Mouse (Mus musculus) limb, embryonic 14.5 days (tissue): ENCODE results near the gene Prpf40b. TPM values are rescaled to one million over a fixed set of nuclear protein-coding genes. Genes with fewer than 3 reads are reported as not detected.

Experiments used
- ATAC-seq: fragments of 200-750 bp; cut with Nextera tagmentation; 2 replicates; pipeline ENCODE4 v1.8.0; 2017; ENCODE audit warnings: low read depth, moderate number of reproducible peaks, moderate TSS enrichment; ENCODE audit not compliant: low FRiP score
- DNase-seq: peaks from one replicate; pipeline ENCODE4 v3.0.0-alpha.2; 2015; ENCODE audit warnings: low spot score
- H3K27ac ChIP-seq: fragments of 300-500 bp; sonication (generic); replicated peaks from 2 replicates; pipeline ENCODE4 v1.5.1; 2014; ENCODE audit warnings: low read depth, mild to moderate bottlenecking, low read length, moderate library complexity, mixed read lengths
- H3K27me3 ChIP-seq: fragments of 300-500 bp; sonication (generic); 2 replicates; pipeline ENCODE4 v1.6.1; 2014; ENCODE audit warnings: low read length, mixed read lengths; ENCODE audit not compliant: control insufficient read depth, insufficient read depth
- H3K36me3 ChIP-seq: fragments of 300-500 bp; sonication (generic); 2 replicates; pipeline ENCODE4 v1.6.1; 2014; ENCODE audit warnings: mild to moderate bottlenecking, low read length, moderate library complexity, mixed read lengths; ENCODE audit not compliant: control insufficient read depth, insufficient read depth
- H3K4me1 ChIP-seq: fragments of 300-500 bp; sonication (generic); 2 replicates; pipeline ENCODE4 v1.6.1; 2014; ENCODE audit warnings: antibody characterized with exemption, low read length, mixed read lengths; ENCODE audit not compliant: control insufficient read depth, insufficient read depth
- H3K4me2 ChIP-seq: fragments of 300-500 bp; sonication (generic); replicated peaks from 2 replicates; pipeline ENCODE4 v1.6.1; 2014; ENCODE audit warnings: low read depth, mild to moderate bottlenecking, low read length, moderate library complexity; ENCODE audit not compliant: severe bottlenecking
- H3K4me3 ChIP-seq: fragments of 300-500 bp; sonication (generic); replicated peaks from 2 replicates; pipeline ENCODE4 v1.5.1; 2014; ENCODE audit warnings: low read length
- H3K9ac ChIP-seq: fragments of 300-500 bp; sonication (generic); 2 replicates; pipeline ENCODE4 v1.6.1; 2014; ENCODE audit warnings: mild to moderate bottlenecking, low read depth, low read length, moderate library complexity; ENCODE audit not compliant: severe bottlenecking
- H3K9me3 ChIP-seq: fragments of 300-500 bp; sonication (generic); 2 replicates; pipeline ENCODE4 v1.6.1; 2016; ENCODE audit warnings: low read length; ENCODE audit not compliant: control insufficient read depth
- POLR2A ChIP-seq: fragments of 200-500 bp; IDR thresholded peaks from 2 replicates; pipeline ENCODE4 v1.8.0; 2012; ENCODE audit warnings: inconsistent platforms, mild to moderate bottlenecking, moderate library complexity, borderline replicate concordance; ENCODE audit not compliant: insufficient read depth, insufficient read length; ENCODE audit errors: extremely low read depth
- WGBS: fragments of 180-500 bp; shearing (Covaris S2); extraction: QIAGEN DNeasy Blood & Tissue Kit; methylation state at CpG from one replicate; pipeline ENCODE4 v1.1.7; 2014; 5-methylcytosine and 5-hydroxymethylcytosine counted together
- polyA plus RNA-seq, 2 experiments: library from polyadenylated mRNA; depleted of rRNA in 1 of 2; stranded (reverse) in 1 of 2; unstranded in 1 of 2; fragments of >200 nt; fragmentation: Nextera tagmentation in 1 of 2; extraction: Ambion mirVana in 1 of 2; gene quantifications; 2 replicates each; pipeline versions ENCODE4 v1.2.1 to v1.2.3; 2012 to 2014

The Prpf40b gene
- polyA plus RNA-seq, 2 experiments = 47.0 to 143 TPM

GRCm38 (mm10) chr15:99265679-99266078 is 29.2 kb upstream of the Prpf40b start:
- H3K27me3 ChIP-seq = no peaks in the 10 kb centered on the region
- peak; percentile 67; the same call in 1 of the 2 replicates for ATAC-seq
- H3K9ac ChIP-seq = no peak overlapping the region
- H3K27ac ChIP-seq = no peak overlapping the region
- H3K4me1 ChIP-seq = no peaks in the 10 kb centered on the region
- H3K36me3 ChIP-seq = no peaks in the 10 kb centered on the region
- DNase-seq = peak; percentile 82
- 15% methylated on average over 4 of the region's 4 CpGs for whole genome bisulfite sequencing
- no peaks in the 10 kb centered on the region for H3K9me3 ChIP-seq
- TF ChIP-seq POLR2A = no peak
- H3K4me3 ChIP-seq = no peak overlapping the region
- no peak overlapping the region for H3K4me2 ChIP-seq

GRCm38 (mm10) chr15:99276095-99276494 is 18.8 kb upstream of the Prpf40b start:
- no peak for TF ChIP-seq POLR2A
- DNase-seq (no peak), ATAC-seq (no peak)
- WGBS = 80% methylated on average over 7 of the region's 8 CpGs
- Histone ChIP-seq H3K27me3 (no peaks in the 10 kb centered on the region), H3K4me3 (no peak overlapping the region), H3K4me2 (no peak overlapping the region), H3K27ac (no peak overlapping the region), H3K9me3 (no peaks in the 10 kb centered on the region), H3K36me3 (no peaks in the 10 kb centered on the region), H3K9ac (no peak overlapping the region), H3K4me1 (no peaks in the 10 kb centered on the region; the same call in 1 of the 2 replicates)

GRCm38 (mm10) chr15:99278271-99278670 is 16.6 kb upstream of the Prpf40b start:
- no peak overlapping the region; the same call in 1 of the 2 replicates for H3K27ac ChIP-seq
- 0 out of 2 replicates have a peak, but pooled peaks have one; percentile 19 for ATAC-seq
- no peak overlapping the region for H3K4me2 ChIP-seq
- H3K4me1 ChIP-seq = no peaks in the 10 kb centered on the region; the same call in 1 of the 2 replicates
- no peak for DNase-seq
- H3K9me3 ChIP-seq = no peaks in the 10 kb centered on the region
- H3K27me3 ChIP-seq = no peaks in the 10 kb centered on the region
- no peaks in the 10 kb centered on the region for H3K36me3 ChIP-seq
- no peak for TF ChIP-seq POLR2A
- no peak overlapping the region for H3K4me3 ChIP-seq
- no peak overlapping the region for H3K9ac ChIP-seq
- 65% methylated on average over 7 of the region's 7 CpGs for WGBS

- H3K27ac ChIP-seq = no peak overlapping the region
- no peak overlapping the region for H3K4me2 ChIP-seq
- H3K4me1 ChIP-seq = no peaks in the 10 kb centered on the region; the same call in 1 of the 2 replicates
- 62% methylated on average over 10 of the region's 10 CpGs for WGBS
- H3K4me3 ChIP-seq = no peak overlapping the region
- H3K36me3 ChIP-seq = no peaks in the 10 kb centered on the region
- H3K27me3 ChIP-seq = no peaks in the 10 kb centered on the region
- H3K9ac ChIP-seq = no peak overlapping the region
- H3K9me3 ChIP-seq = no peaks in the 10 kb centered on the region
- DNase-seq = no peak
- TF ChIP-seq POLR2A = no peak
- ATAC-seq = no peak
Measured at GRCm38 (mm10) chr15:99283456-99283855, 11.4 kb upstream of the Prpf40b start.

- Histone ChIP-seq H3K4me1 (no peaks in the 10 kb centered on the region), H3K9ac (no peak overlapping the region), H3K36me3 (no peaks in the 10 kb centered on the region), H3K4me2 (no peak overlapping the region), H3K27me3 (no peaks in the 10 kb centered on the region), H3K9me3 (no peaks in the 10 kb centered on the region), H3K4me3 (no peak overlapping the region), H3K27ac (no peak overlapping the region)
- ATAC-seq = no peak
- no peak for DNase-seq
- TF ChIP-seq POLR2A = no peak
- 33% methylated on average over 14 of the region's 14 CpGs for WGBS
Measured at GRCm38 (mm10) chr15:99284527-99285188, 10.2 kb upstream of the Prpf40b start.

GRCm38 (mm10) chr15:99285189-99285535 is 9.7 kb upstream of the Prpf40b start:
- Histone ChIP-seq H3K4me1 (no peaks in the 10 kb centered on the region), H3K36me3 (no peaks in the 10 kb centered on the region), H3K9ac (no peak overlapping the region), H3K27me3 (no peaks in the 10 kb centered on the region), H3K4me2 (no peak overlapping the region), H3K27ac (no peak overlapping the region), H3K4me3 (no peak overlapping the region), H3K9me3 (no peaks in the 10 kb centered on the region)
- no peak for TF ChIP-seq POLR2A
- no peak for ATAC-seq
- no peak for DNase-seq
- WGBS = 53% methylated on average over 8 of the region's 8 CpGs
